In the genomic region with DNA sequence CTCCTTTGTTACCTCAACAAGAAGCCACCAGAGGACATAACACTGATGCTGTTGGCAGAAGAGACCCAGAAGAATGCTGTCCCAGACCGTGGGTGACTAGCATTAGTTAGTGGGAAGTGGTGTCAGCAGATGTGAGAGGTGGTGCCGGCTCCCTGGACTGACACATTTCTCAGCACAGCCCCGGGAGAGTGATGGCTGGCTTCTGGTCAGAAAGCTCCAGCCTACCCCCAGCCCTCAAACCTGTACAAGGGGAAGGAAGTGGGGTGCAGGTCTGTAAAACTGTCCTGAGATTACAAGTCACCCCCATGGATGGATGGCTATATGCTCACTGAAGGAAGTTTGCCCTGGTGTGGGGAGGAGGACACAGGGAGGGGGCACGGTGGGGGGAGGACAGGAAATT, we compare ENCODE assay signal across 17 mouse cellular contexts.
DNase-seq lines count a peak whose midpoint lies in the region; ATAC-seq and TF ChIP-seq lines count a peak whose summit lies in the region.
"Had no signal": no experiment of that assay in that cellular context is flagged by ENCODE, and none has a peak within 500 bp of the region (broad histone marks: within the 10 kb centered on the region; RNA-seq: fewer than 3 reads in every experiment).

No protein-coding gene starts in this region.

- H3K4me2 ChIP-seq in heart, embryonic 13.5 days, result peak overlapping the region; percentile 20; the same call in 1 of the 2 replicates
- no peak overlapping the region for H3K4me2 ChIP-seq in neural tube, embryonic 13.5 days
- H3K4me2 ChIP-seq: liver, embryonic 11.5 days; midbrain, embryonic 13.5 days had no signal

- no peak for TF ChIP-seq CTCF in cerebellum, adult 2 months (IDR thresholded peaks at IDR 0.05; ENCODE audit: borderline replicate concordance, insufficient read depth, low read depth, low read length)

- no peak overlapping the region for H3K9ac ChIP-seq in heart, embryonic 13.5 days
- no peak overlapping the region for H3K9ac ChIP-seq in neural tube, embryonic 13.5 days
- H3K9ac ChIP-seq: midbrain, embryonic 13.5 days had no signal

- H3K4me3 ChIP-seq in heart, embryonic 13.5 days, result no peak overlapping the region
- H3K4me3 ChIP-seq in neural tube, embryonic 13.5 days, result no peak overlapping the region
- H3K4me3 ChIP-seq in cerebellum, adult 2 months (replicated peaks; ENCODE audit: insufficient read depth, low read depth, low read length), result no peak overlapping the region
- H3K4me3 ChIP-seq: midbrain, embryonic 13.5 days; myocyte had no signal

- H3K27ac ChIP-seq in heart, embryonic 13.5 days (replicated peaks), result no peak overlapping the region
- peak overlapping the region; percentile 33; the same call in 1 of the 2 replicates for H3K27ac ChIP-seq in neural tube, embryonic 13.5 days (replicated peaks)
- H3K27ac ChIP-seq in cerebellum, adult 2 months (ENCODE audit: insufficient read depth, low read length), result no peak overlapping the region
- H3K27ac ChIP-seq: macrophage; midbrain, embryonic 13.5 days had no signal

- no peak for TF ChIP-seq POLR2A in cerebellum, adult 2 months (IDR thresholded peaks at IDR 0.05; ENCODE audit: borderline replicate concordance, insufficient read depth, low read length)

- H3K9me3 ChIP-seq in heart, embryonic 13.5 days, result no peaks in the 10 kb centered on the region
- H3K9me3 ChIP-seq in neural tube, embryonic 13.5 days, result no peaks in the 10 kb centered on the region
- H3K9me3 ChIP-seq: midbrain, embryonic 13.5 days had no signal

- H3K4me1 ChIP-seq in heart, embryonic 13.5 days, result peaks cover 27% of the 10 kb centered on the region
- H3K4me1 ChIP-seq in neural tube, embryonic 13.5 days (replicated peaks), result peaks cover 53% of the 10 kb centered on the region
- no peaks in the 10 kb centered on the region; the same call in 1 of the 2 replicates for H3K4me1 ChIP-seq in cerebellum, adult 2 months (ENCODE audit: control insufficient read depth, insufficient read depth, low read length)

- H3K27me3 ChIP-seq in heart, embryonic 13.5 days (replicated peaks), result peaks cover 25% of the 10 kb centered on the region; the same call in 1 of the 2 replicates
- H3K27me3 ChIP-seq in neural tube, embryonic 13.5 days, result no peaks in the 10 kb centered on the region
- no peaks in the 10 kb centered on the region for H3K27me3 ChIP-seq in cerebellum, adult 2 months (ENCODE audit: control insufficient read depth, insufficient read depth, low read length)
- H3K27me3 ChIP-seq: midbrain, embryonic 13.5 days had no signal

- no peaks in the 10 kb centered on the region for H3K36me3 ChIP-seq in heart, embryonic 13.5 days
- no peaks in the 10 kb centered on the region for H3K36me3 ChIP-seq in neural tube, embryonic 13.5 days
- H3K36me3 ChIP-seq: midbrain, embryonic 13.5 days had no signal

- no peak for DNase-seq in heart, adult 9 months (ENCODE audit: low spot score in 2 of 2)
- no peak for DNase-seq in neural tube, embryonic 10.5 days (ENCODE audit: extremely low spot score, low spot score)
- DNase-seq in cerebellum, adult 2 months, result no peak
- DNase-seq in adrenal gland, adult 2 months, result no peak
- DNase-seq: cerebellum, adult 9-11 months; heart, postnatal 14 days; kidney, adult 18-20 months; kidney, postnatal 14 days; layer of hippocampus, adult 9-11 months; thymus, postnatal 25 days had no signal

- ATAC-seq in heart, embryonic 13.5 days (ENCODE audit: extremely low read depth, insufficient number of reproducible peaks, low FRiP score, low TSS enrichment), result no peak
- ATAC-seq in neural tube, embryonic 13.5 days (ENCODE audit: low read depth), result no peak
- ATAC-seq in inflammation-experienced regulatory T-cells, adult 6 months, result peak; percentile 34

- WGBS in heart, embryonic 13.5 days, result 42% methylated on average over 4 of the region's 4 CpGs
- WGBS in neural tube, embryonic 13.5 days, result 62% methylated on average over 4 of the region's 4 CpGs
- 62% methylated on average over 4 of the region's 4 CpGs for WGBS in cerebellum, adult 2 months
